Mouse (Mus musculus): Measurements from ENCODE around the gene Lsm12. TPM values are rescaled to one million over a fixed set of nuclear protein-coding genes. Genes with fewer than 3 reads are reported as not detected.

The Lsm12 gene
- polyA plus RNA-seq, 1 experiment from 2014 or later, result 80.1 TPM

- H3K9me3 ChIP-seq (ENCODE audit: control insufficient read depth, low read length), result no peaks in the 10 kb centered on the region
- H3K36me3 ChIP-seq (ENCODE audit: control insufficient read depth, insufficient read depth, low read length), result no peaks in the 10 kb centered on the region
- H3K4me3 ChIP-seq (ENCODE audit: low read depth, low read length), result peak overlapping the region; percentile 22; the same call in 1 of the 2 replicates
- peak; percentile 69 for DNase-seq (ENCODE audit: low spot score)
- no peak for ATAC-seq (replicated peaks; ENCODE audit: low FRiP score)
- no peaks in the 10 kb centered on the region; the same call in 1 of the 2 replicates for H3K4me1 ChIP-seq (replicated peaks; ENCODE audit: control insufficient read depth, insufficient read depth, low read length)
- no peak overlapping the region for H3K9ac ChIP-seq (ENCODE audit: low read depth, low read length)
- peaks cover 22% of the 10 kb centered on the region for H3K27me3 ChIP-seq (replicated peaks; ENCODE audit: control insufficient read depth, insufficient read depth, low read length)
- WGBS, result under 1% methylated on average over 18 of the region's 18 CpGs
- H3K27ac ChIP-seq (ENCODE audit: low read depth, low read length), result no peak overlapping the region
- H3K4me2 ChIP-seq, result peak overlapping the region; percentile 62
Observed at GRCm38 (mm10) chr11:102138447-102138740, 46.7 kb downstream of the Lsm12 start.

DNA sequence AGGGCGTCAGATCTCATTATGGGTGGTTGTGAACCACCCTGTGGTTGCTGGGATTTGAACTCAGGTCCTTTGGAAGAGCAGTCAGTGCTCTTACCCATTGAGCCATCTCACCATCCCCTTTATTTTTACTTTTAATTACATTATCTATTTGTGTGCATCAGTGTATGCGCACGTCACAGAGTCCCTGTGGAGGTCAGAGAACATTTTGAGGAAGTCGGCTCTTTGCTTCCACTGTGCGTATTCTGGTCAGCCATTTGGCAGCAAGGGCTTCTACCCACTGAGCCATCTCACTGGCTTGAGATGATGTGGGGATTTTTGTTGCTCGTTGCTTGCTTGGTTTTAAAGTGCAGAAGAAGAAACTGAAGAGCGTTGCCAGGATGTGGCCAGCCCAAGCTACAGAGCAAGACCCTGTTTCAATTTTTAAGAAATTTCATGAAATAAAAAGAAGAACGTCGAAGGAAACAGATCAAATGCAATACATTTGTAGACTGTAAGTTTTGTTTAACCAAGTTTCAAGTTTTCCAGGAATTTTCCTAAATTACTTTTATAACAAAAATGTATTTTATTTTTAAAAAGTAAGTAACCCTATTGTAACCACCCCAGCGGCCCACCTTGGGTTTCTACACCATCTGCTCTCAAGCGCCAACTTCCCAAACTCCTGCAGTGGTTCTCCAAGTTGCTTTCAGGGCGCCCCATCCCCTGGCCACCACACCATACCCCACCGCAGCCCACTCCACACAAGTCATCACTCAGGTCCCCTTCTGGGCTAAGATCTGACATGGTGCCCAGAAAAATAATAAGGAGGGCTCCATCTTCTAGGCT, 47.3 kb downstream of the Lsm12 start:
- H3K27ac ChIP-seq (ENCODE audit: low read depth, low read length), result no peak overlapping the region
- peak overlapping the region; percentile 22; the same call in 1 of the 2 replicates for H3K4me3 ChIP-seq (ENCODE audit: low read depth, low read length)
- ATAC-seq (replicated peaks; ENCODE audit: low FRiP score) (no peak), DNase-seq (ENCODE audit: low spot score) (no peak)
- no peaks in the 10 kb centered on the region for H3K9me3 ChIP-seq (ENCODE audit: control insufficient read depth, low read length)
- peaks cover 17% of the 10 kb centered on the region for H3K27me3 ChIP-seq (replicated peaks; ENCODE audit: control insufficient read depth, insufficient read depth, low read length)
- no peak overlapping the region for H3K9ac ChIP-seq (ENCODE audit: low read depth, low read length)
- WGBS, result 38% methylated on average over 13 of the region's 13 CpGs
- H3K4me1 ChIP-seq (replicated peaks; ENCODE audit: control insufficient read depth, insufficient read depth, low read length), result no peaks in the 10 kb centered on the region; the same call in 1 of the 2 replicates
- peak overlapping the region; percentile 62 for H3K4me2 ChIP-seq
- no peaks in the 10 kb centered on the region for H3K36me3 ChIP-seq (ENCODE audit: control insufficient read depth, insufficient read depth, low read length)

DNA sequence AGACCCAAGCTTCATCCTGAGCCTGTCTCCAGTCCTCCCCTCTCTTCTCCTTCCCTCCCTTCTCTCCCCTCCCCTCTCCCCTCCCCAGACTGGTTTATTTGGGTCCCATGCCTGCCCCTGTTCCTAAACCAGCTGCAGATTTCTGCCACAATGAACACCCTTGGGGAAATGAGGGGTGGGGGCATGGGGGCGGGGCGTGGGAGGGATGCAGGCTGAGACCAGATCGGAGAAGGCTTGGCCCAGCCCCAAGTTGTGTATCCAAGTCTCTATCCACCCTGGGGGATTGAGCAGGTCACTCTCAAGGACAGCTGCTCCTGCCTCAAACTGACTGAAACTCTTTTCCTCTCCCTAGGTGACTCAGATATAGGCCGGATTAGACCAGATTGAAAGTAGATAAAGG, 50.6 kb downstream of the Lsm12 start:
- H3K27ac ChIP-seq (ENCODE audit: low read depth, low read length), result no peak overlapping the region
- no peak overlapping the region for H3K4me3 ChIP-seq (ENCODE audit: low read depth, low read length)
- H3K4me2 ChIP-seq, result no peak overlapping the region
- ATAC-seq (replicated peaks; ENCODE audit: low FRiP score), result no peak
- H3K27me3 ChIP-seq (replicated peaks; ENCODE audit: control insufficient read depth, insufficient read depth, low read length), result peaks cover 12% of the 10 kb centered on the region
- H3K36me3 ChIP-seq (ENCODE audit: control insufficient read depth, insufficient read depth, low read length), result no peaks in the 10 kb centered on the region
- no peak for DNase-seq (ENCODE audit: low spot score)
- peaks cover 7% of the 10 kb centered on the region for H3K4me1 ChIP-seq (replicated peaks; ENCODE audit: control insufficient read depth, insufficient read depth, low read length)
- 23% methylated on average over 4 of the region's 4 CpGs for WGBS
- H3K9me3 ChIP-seq (ENCODE audit: control insufficient read depth, low read length), result no peaks in the 10 kb centered on the region
- H3K9ac ChIP-seq (ENCODE audit: low read depth, low read length), result no peak overlapping the region

DNA sequence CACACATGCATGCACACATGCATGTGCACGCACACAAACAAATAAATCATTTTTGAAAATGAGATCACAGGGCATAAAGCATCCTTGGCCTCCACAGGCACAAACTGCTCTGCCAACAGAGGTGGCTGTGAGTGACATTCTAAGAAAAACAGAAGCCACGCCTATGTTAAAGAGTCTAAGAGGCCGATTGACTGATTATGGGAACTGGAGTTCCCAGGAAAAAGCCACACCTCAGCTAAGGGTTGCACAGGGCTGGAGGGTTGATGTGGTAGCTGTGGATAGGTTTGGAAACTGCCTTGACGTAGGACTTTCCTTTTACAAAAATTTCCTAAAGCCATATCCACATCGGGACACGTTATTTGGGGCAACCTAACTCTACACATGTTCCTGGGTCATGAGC, 67.7 kb downstream of the Lsm12 start:
- H3K4me2 ChIP-seq, result peak overlapping the region; percentile 33
- H3K27me3 ChIP-seq (replicated peaks; ENCODE audit: control insufficient read depth, insufficient read depth, low read length), result peaks cover 13% of the 10 kb centered on the region
- ATAC-seq (replicated peaks; ENCODE audit: low FRiP score), result peak; percentile 75
- H3K9me3 ChIP-seq (ENCODE audit: control insufficient read depth, low read length), result no peaks in the 10 kb centered on the region
- H3K9ac ChIP-seq (ENCODE audit: low read depth, low read length), result no peak overlapping the region
- WGBS, result 66% methylated on average over 6 of the region's 6 CpGs
- no peak overlapping the region for H3K27ac ChIP-seq (ENCODE audit: low read depth, low read length)
- H3K4me1 ChIP-seq (replicated peaks; ENCODE audit: control insufficient read depth, insufficient read depth, low read length), result peaks cover 4% of the 10 kb centered on the region
- H3K36me3 ChIP-seq (ENCODE audit: control insufficient read depth, insufficient read depth, low read length), result no peaks in the 10 kb centered on the region
- no peak for DNase-seq (ENCODE audit: low spot score)
- H3K4me3 ChIP-seq (ENCODE audit: low read depth, low read length), result no peak overlapping the region

GRCm38 (mm10) chr11:102116241-102116640, 68.9 kb downstream of the Lsm12 start:
- DNase-seq (ENCODE audit: low spot score) (no peak), ATAC-seq (replicated peaks; ENCODE audit: low FRiP score) (no peak; the same call in 1 of the 2 replicates)
- H3K9ac ChIP-seq (ENCODE audit: low read depth, low read length), result no peak overlapping the region
- peaks cover 13% of the 10 kb centered on the region for H3K27me3 ChIP-seq (replicated peaks; ENCODE audit: control insufficient read depth, insufficient read depth, low read length)
- H3K4me2 ChIP-seq, result peak overlapping the region; percentile 7; the same call in 1 of the 2 replicates
- H3K4me1 ChIP-seq (replicated peaks; ENCODE audit: control insufficient read depth, insufficient read depth, low read length), result peaks cover 4% of the 10 kb centered on the region
- H3K27ac ChIP-seq (ENCODE audit: low read depth, low read length), result no peak overlapping the region
- 36% methylated on average over 8 of the region's 8 CpGs for WGBS
- no peaks in the 10 kb centered on the region for H3K9me3 ChIP-seq (ENCODE audit: control insufficient read depth, low read length)
- H3K4me3 ChIP-seq (ENCODE audit: low read depth, low read length), result no peak overlapping the region
- no peaks in the 10 kb centered on the region for H3K36me3 ChIP-seq (ENCODE audit: control insufficient read depth, insufficient read depth, low read length)

Small RNA genes within 50 kb of the gene (microRNA-seq; reads per million reads assigned to microRNA genes)
- not detected for gene Mir8101 (ENCODE audit: borderline number of aligned reads)

Other genes with a start within 250 kb of the Lsm12 start
- gene Sost, start 218.3 kb downstream of the Lsm12 start, polyA plus RNA-seq (2014; fragmentation: Nextera tagmentation; extraction: Ambion mirVana), result not detected in 2 replicates
- gene Cfap97d1, start 201.0 kb downstream of the Lsm12 start, polyA plus RNA-seq (2014; fragmentation: Nextera tagmentation; extraction: Ambion mirVana), result not detected in 2 replicates
- 20.5 and 21.2 TPM in 2 replicates for gene Dusp3, start 198.3 kb downstream of the Lsm12 start, polyA plus RNA-seq (2014; fragmentation: Nextera tagmentation; extraction: Ambion mirVana)
- 2.6 and 3.2 TPM in 2 replicates for gene Mpp3, start 156.8 kb downstream of the Lsm12 start, polyA plus RNA-seq (2014; fragmentation: Nextera tagmentation; extraction: Ambion mirVana)
- 0.27 and 0.66 TPM in 2 replicates for gene Cd300lg, start 143.8 kb downstream of the Lsm12 start, polyA plus RNA-seq (2014; fragmentation: Nextera tagmentation; extraction: Ambion mirVana)
- gene Mpp2, start 96.8 kb downstream of the Lsm12 start, polyA plus RNA-seq (2014; fragmentation: Nextera tagmentation; extraction: Ambion mirVana), result 12.1 and 12.8 TPM in 2 replicates
- not detected in 2 replicates for gene Ppy, start 84.0 kb downstream of the Lsm12 start, polyA plus RNA-seq (2014; fragmentation: Nextera tagmentation; extraction: Ambion mirVana)
- 1.0 and 2.4 TPM in 2 replicates for gene Pyy, start 77.5 kb downstream of the Lsm12 start, polyA plus RNA-seq (2014; fragmentation: Nextera tagmentation; extraction: Ambion mirVana)
- gene Nags, start 39.8 kb downstream of the Lsm12 start, polyA plus RNA-seq (2014; fragmentation: Nextera tagmentation; extraction: Ambion mirVana), result 4.9 and 5.1 TPM in 2 replicates
- gene Tmem101, start 28.9 kb downstream of the Lsm12 start, polyA plus RNA-seq (2014; fragmentation: Nextera tagmentation; extraction: Ambion mirVana), result 25.7 and 26.0 TPM in 2 replicates
- 38.8 and 39.5 TPM in 2 replicates for gene G6pc3, start 4.3 kb upstream of the Lsm12 start, polyA plus RNA-seq (2014; fragmentation: Nextera tagmentation; extraction: Ambion mirVana)
- gene Hdac5, start 44.9 kb upstream of the Lsm12 start, polyA plus RNA-seq (2014; fragmentation: Nextera tagmentation; extraction: Ambion mirVana), result 23.8 and 26.0 TPM in 2 replicates
- gene BC030867, start 63.6 kb upstream of the Lsm12 start, polyA plus RNA-seq (2014; fragmentation: Nextera tagmentation; extraction: Ambion mirVana), result 28.2 and 29.4 TPM in 2 replicates
- gene Asb16, start 83.4 kb upstream of the Lsm12 start, polyA plus RNA-seq (2014; fragmentation: Nextera tagmentation; extraction: Ambion mirVana), result 0.05 and 0.12 TPM in 2 replicates
- 41.6 and 44.8 TPM in 2 replicates for gene Tmub2, start 99.6 kb upstream of the Lsm12 start, polyA plus RNA-seq (2014; fragmentation: Nextera tagmentation; extraction: Ambion mirVana)
- 11.4 and 14.7 TPM in 2 replicates for gene Atxn7l3, start 111.3 kb upstream of the Lsm12 start, polyA plus RNA-seq (2014; fragmentation: Nextera tagmentation; extraction: Ambion mirVana)
- gene Ubtf, start 134.4 kb upstream of the Lsm12 start, polyA plus RNA-seq (2014; fragmentation: Nextera tagmentation; extraction: Ambion mirVana), result 104 and 108 TPM in 2 replicates
- gene Slc4a1, start 180.9 kb upstream of the Lsm12 start, polyA plus RNA-seq (2014; fragmentation: Nextera tagmentation; extraction: Ambion mirVana), result 191 and 229 TPM in 2 replicates
- 1.8 and 2.6 TPM in 2 replicates for gene Rundc3a, start 208.1 kb upstream of the Lsm12 start, polyA plus RNA-seq (2014; fragmentation: Nextera tagmentation; extraction: Ambion mirVana)
- 282 and 283 TPM in 2 replicates for gene Slc25a39, start 222.7 kb upstream of the Lsm12 start, polyA plus RNA-seq (2014; fragmentation: Nextera tagmentation; extraction: Ambion mirVana)
- gene Grn, start 245.0 kb upstream of the Lsm12 start, polyA plus RNA-seq (2014; fragmentation: Nextera tagmentation; extraction: Ambion mirVana), result 68.1 and 69.5 TPM in 2 replicates